Mouse (Mus musculus) testis, postnatal 10 days (tissue): ENCODE measurements around the gene Rbbp5.

Experiments
- DNase-seq: peaks from one replicate; pipeline ENCODE4 v3.0.0; 2021; ENCODE audit warnings: low spot score

The Rbbp5 gene

DNA sequence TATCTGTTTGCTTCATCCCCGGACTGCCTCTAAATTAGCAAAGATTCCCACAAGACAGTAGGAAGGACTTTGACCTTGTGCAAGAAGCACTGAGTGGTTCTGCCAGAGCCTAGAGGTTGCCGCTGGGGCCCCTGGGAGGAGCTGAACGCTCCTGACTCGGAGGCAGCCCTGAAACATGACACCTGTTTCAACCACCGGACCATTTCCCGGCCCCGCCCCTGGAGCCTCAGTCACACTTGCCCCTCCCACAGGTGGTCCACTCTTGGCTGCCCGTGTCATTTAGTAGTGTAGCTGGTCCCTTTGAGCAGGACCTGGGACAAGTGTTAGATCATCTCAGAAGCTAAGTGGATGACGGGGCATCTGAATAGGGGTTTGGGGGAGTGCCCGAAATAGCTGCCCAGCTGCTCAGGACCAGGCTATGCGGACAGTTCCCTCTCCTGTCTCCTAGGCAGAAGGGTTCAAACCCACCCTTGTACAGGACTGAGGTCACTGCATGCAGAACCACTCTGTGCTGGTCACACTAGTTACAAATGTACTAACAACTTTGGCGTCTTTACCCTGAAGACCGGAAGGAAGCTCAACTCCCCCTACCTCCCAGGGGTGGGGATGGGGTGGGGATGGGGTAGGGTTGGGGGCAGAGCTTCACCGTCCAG is 64.1 kb downstream of the Rbbp5 start:
- no peak for DNase-seq

DNA sequence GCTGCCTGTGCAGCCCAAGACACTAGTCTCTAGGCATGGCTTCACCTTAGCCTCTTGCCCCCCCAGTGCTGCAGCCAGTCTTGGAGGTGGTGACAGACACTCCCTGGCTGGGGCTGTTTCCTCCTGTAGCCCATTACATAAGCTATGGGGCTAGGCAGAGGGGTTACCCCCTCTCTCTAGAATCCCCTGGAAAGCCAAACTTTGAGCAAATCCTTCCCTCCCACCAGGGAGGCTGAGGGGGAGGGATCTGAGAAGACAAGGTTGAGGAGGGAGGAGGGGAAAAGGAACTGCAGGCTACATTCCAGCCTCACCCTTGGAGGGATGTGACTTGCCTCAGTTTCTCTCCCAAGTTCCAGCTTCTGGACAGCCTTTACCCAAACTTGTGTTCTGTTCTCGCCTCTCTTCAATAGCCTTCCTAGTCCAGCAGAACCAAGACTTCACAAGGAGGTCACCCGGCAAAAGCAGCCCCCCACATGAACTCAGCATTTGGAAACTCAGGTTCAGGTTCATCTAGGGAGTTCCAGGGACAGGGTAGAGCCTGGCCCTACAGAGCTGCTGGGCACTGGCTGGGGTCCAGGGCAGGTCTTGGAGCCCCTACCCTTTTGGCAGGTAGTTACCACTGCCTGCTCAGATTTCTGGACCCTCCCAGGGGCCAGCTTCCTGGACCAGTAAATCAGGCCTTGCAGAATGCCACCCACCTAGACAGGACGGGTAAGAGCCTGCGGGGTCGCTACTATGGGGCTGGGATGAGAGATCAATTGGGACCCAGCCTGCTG is 64.8 kb downstream of the Rbbp5 start:
- no peak for DNase-seq

DNA sequence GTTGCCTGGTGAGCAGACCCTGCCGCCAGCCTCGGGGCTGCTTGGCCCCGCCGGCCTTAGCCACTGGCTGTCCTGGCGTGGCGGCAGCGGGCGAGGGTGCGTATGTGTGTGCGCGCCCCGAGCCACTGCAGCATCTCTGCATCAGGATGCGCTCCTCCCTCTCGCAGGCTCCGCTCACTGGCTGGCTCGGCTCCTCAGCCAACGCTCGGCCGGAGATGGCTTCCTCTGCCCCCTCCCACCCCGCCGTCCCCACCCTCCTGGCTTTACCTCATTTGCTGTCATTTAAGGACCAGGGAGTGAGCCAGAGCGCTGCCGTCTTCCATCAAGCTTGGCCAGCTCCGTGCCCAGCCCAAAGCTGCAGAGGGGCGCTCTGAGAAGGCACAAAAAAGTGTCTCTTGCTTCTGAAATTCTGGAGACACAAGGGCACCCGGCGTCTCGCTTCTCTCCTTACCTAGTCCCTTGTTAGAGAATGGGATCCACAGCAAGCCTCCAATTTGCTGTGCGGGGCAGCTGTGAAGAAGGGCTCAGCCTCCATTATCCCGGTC is 65.7 kb downstream of the Rbbp5 start, which contains the start of gene Cntn2:
Gene Cntn2 (minus strand): TSS at position 495 of the 545 bp plus-strand sequence.
- DNase-seq = no peak

DNA sequence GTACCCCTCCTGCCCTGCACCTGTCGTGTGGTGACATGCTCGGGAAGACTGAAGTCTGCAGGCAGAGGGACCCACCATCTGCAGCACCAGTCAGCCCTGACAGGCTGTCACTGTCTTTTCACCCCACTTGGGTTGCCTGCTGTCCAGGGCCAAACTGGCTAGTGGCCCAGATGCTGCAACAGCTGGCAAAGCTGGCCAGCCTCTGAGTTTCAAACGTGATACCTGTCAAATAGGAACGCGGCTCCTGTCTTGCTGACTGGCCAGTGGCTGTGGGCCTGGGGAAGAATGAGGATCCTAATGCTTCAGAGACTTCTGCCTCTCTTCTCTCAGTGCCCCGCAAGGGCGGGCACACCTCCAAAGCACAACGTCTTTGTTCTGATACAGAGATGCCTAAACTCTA is 66.6 kb downstream of the Rbbp5 start:
- no peak for DNase-seq
